Mouse (Mus musculus) intestine, embryonic 16.5 days (tissue): ENCODE results near the gene Prex1. TPM values are rescaled to one million over a fixed set of nuclear protein-coding genes. Genes with fewer than 3 reads are reported as not detected.

Source experiments
- ATAC-seq: fragments of 200-750 bp; cut with Nextera tagmentation; 2 replicates; pipeline ENCODE4 v1.8.0; 2017; ENCODE audit warnings: moderate TSS enrichment, moderate library complexity
- H3K27ac ChIP-seq: fragments of 300-500 bp; sonication (generic); 2 replicates; pipeline ENCODE4 v1.5.1; 2014; ENCODE audit warnings: mild to moderate bottlenecking, low read length
- H3K27me3 ChIP-seq: fragments of 300-500 bp; sonication (generic); replicated peaks from 2 replicates; pipeline ENCODE4 v1.6.1; 2014; ENCODE audit warnings: low read length, control low read depth, mixed read lengths; ENCODE audit not compliant: control insufficient read depth, insufficient read depth
- H3K36me3 ChIP-seq: fragments of 300-500 bp; sonication (generic); 2 replicates; pipeline ENCODE4 v1.6.1; 2014; ENCODE audit warnings: low read length, control low read depth; ENCODE audit not compliant: control insufficient read depth, insufficient read depth
- H3K4me1 ChIP-seq: fragments of 300-500 bp; sonication (generic); 2 replicates; pipeline ENCODE4 v1.6.1; 2014; ENCODE audit warnings: low read length, control low read depth, mixed read lengths; ENCODE audit not compliant: control insufficient read depth, insufficient read depth
- H3K4me2 ChIP-seq: fragments of 300-500 bp; sonication (generic); 2 replicates; pipeline ENCODE4 v1.6.1; 2014; ENCODE audit warnings: low read depth, low read length, control low read depth
- H3K4me3 ChIP-seq: fragments of 300-500 bp; sonication (generic); 2 replicates; pipeline ENCODE4 v1.5.1; 2014; ENCODE audit warnings: mild to moderate bottlenecking, low read length
- H3K9ac ChIP-seq: fragments of 300-500 bp; sonication (generic); 2 replicates; pipeline ENCODE4 v1.6.1; 2014; ENCODE audit warnings: low read depth, low read length
- H3K9me3 ChIP-seq: fragments of 300-500 bp; sonication (generic); 2 replicates; pipeline ENCODE4 v1.6.1; 2016; ENCODE audit warnings: low read length, control low read depth; ENCODE audit not compliant: control insufficient read depth
- WGBS: fragments of 180-500 bp; shearing (Covaris S2); extraction: QIAGEN DNeasy Blood & Tissue Kit; methylation state at CpG from one replicate; pipeline ENCODE4 v1.1.7; 2014; 5-methylcytosine and 5-hydroxymethylcytosine counted together
- polyA plus RNA-seq: library from polyadenylated mRNA; unstranded; fragments of >200 nt; fragmentation: Nextera tagmentation; extraction: Ambion mirVana; gene quantifications from 2 replicates; pipeline ENCODE4 v1.2.1, GENCODE M21; 2015

Gene Prex1
- polyA plus RNA-seq, 1 experiment from 2014 or later: 8.0 TPM

GRCm38 (mm10) chr2:166623081-166623567, 90.5 kb downstream of the Prex1 start:
- ATAC-seq: peak; percentile 18; the same call in 1 of the 2 replicates
- no peak overlapping the region for H3K4me2 ChIP-seq

GRCm38 (mm10) chr2:166622590-166622989, 91.0 kb downstream of the Prex1 start:
- H3K27me3 ChIP-seq: no peaks in the 10 kb centered on the region
- peaks cover 19% of the 10 kb centered on the region for H3K4me1 ChIP-seq
- no peak for ATAC-seq
- H3K36me3 ChIP-seq: no peaks in the 10 kb centered on the region
- H3K27ac ChIP-seq: peak overlapping the region; percentile 27; the same call in 1 of the 2 replicates
- no peak overlapping the region for H3K9ac ChIP-seq
- H3K9me3 ChIP-seq: no peaks in the 10 kb centered on the region
- no peak overlapping the region for H3K4me2 ChIP-seq
- WGBS: 79% methylated on average over 7 of the region's 7 CpGs
- H3K4me3 ChIP-seq: no peak overlapping the region

More at GRCm38 (mm10) chr2:166623081-166623567, 90.5 kb downstream of the Prex1 start:
- WGBS: 50% methylated on average over 9 of the region's 9 CpGs
- H3K4me3 ChIP-seq: no peak overlapping the region
- H3K4me1 ChIP-seq: peaks cover 19% of the 10 kb centered on the region
- H3K36me3 ChIP-seq: no peaks in the 10 kb centered on the region
- H3K9me3 ChIP-seq: no peaks in the 10 kb centered on the region
- H3K27me3 ChIP-seq: no peaks in the 10 kb centered on the region
- peak overlapping the region; percentile 27; the same call in 1 of the 2 replicates for H3K27ac ChIP-seq
- peak overlapping the region; percentile 33; the same call in 1 of the 2 replicates for H3K9ac ChIP-seq

- WGBS: 71% methylated on average over 6 of the region's 6 CpGs
These were observed 91.6 kb downstream of the Prex1 start for GRCm38 (mm10) chr2:166622079-166622478.

GRCm38 (mm10) chr2:166620529-166621466, 92.8 kb downstream of the Prex1 start:
- Histone ChIP-seq H3K27me3 (no peaks in the 10 kb centered on the region), H3K9ac (no peak overlapping the region), H3K27ac (no peak overlapping the region), H3K4me2 (no peak overlapping the region), H3K36me3 (no peaks in the 10 kb centered on the region), H3K4me3 (no peak overlapping the region), H3K9me3 (no peaks in the 10 kb centered on the region), H3K4me1 (peaks cover 21% of the 10 kb centered on the region)
- 59% methylated on average over 20 of the region's 20 CpGs for WGBS
- no peak for ATAC-seq

More at GRCm38 (mm10) chr2:166622079-166622478, 91.6 kb downstream of the Prex1 start:
- Histone ChIP-seq H3K9me3 (no peaks in the 10 kb centered on the region), H3K27me3 (no peaks in the 10 kb centered on the region), H3K4me1 (peaks cover 19% of the 10 kb centered on the region), H3K4me2 (no peak overlapping the region), H3K4me3 (no peak overlapping the region), H3K27ac (no peak overlapping the region), H3K9ac (no peak overlapping the region), H3K36me3 (no peaks in the 10 kb centered on the region)
- peak; percentile 30; the same call in 1 of the 2 replicates for ATAC-seq

- Histone ChIP-seq H3K9me3 (no peaks in the 10 kb centered on the region), H3K27ac (no peak overlapping the region), H3K4me3 (no peak overlapping the region), H3K36me3 (no peaks in the 10 kb centered on the region), H3K4me2 (no peak overlapping the region), H3K9ac (0 out of 2 replicates have a peak overlapping the region, but pooled peaks have one; percentile 6), H3K4me1 (peaks cover 26% of the 10 kb centered on the region), H3K27me3 (no peaks in the 10 kb centered on the region)
- WGBS: 64% methylated on average over 10 of the region's 10 CpGs
- no peak for ATAC-seq
These were observed 93.6 kb downstream of the Prex1 start for GRCm38 (mm10) chr2:166619906-166620490.

- ATAC-seq: no peak
- Histone ChIP-seq H3K36me3 (no peaks in the 10 kb centered on the region), H3K4me1 (peaks cover 26% of the 10 kb centered on the region), H3K9ac (no peak overlapping the region), H3K27ac (no peak overlapping the region), H3K27me3 (no peaks in the 10 kb centered on the region), H3K9me3 (no peaks in the 10 kb centered on the region), H3K4me2 (no peak overlapping the region), H3K4me3 (no peak overlapping the region)
- WGBS: 89% methylated on average over 5 of the region's 5 CpGs
These were observed 94.4 kb downstream of the Prex1 start for GRCm38 (mm10) chr2:166619270-166619669.

- H3K9me3 ChIP-seq: no peaks in the 10 kb centered on the region
- H3K9ac ChIP-seq: no peak overlapping the region
- WGBS: 85% methylated on average over 5 of the region's 5 CpGs
- no peak overlapping the region for H3K4me2 ChIP-seq
- no peaks in the 10 kb centered on the region for H3K27me3 ChIP-seq
- H3K36me3 ChIP-seq: no peaks in the 10 kb centered on the region
- ATAC-seq: no peak
- H3K27ac ChIP-seq: no peak overlapping the region
- H3K4me3 ChIP-seq: no peak overlapping the region
- H3K4me1 ChIP-seq: peaks cover 19% of the 10 kb centered on the region
These were observed 95.9 kb downstream of the Prex1 start for GRCm38 (mm10) chr2:166617706-166618105.

GRCm38 (mm10) chr2:166615338-166616075, 98.1 kb downstream of the Prex1 start:
- 80% methylated on average over 2 of the region's 2 CpGs for WGBS

More at GRCm38 (mm10) chr2:166615338-166616075, 98.1 kb downstream of the Prex1 start:
- Histone ChIP-seq H3K4me3 (no peak overlapping the region), H3K4me1 (peaks cover 17% of the 10 kb centered on the region; the same call in 1 of the 2 replicates), H3K27ac (peak overlapping the region; percentile 33; the same call in 1 of the 2 replicates), H3K4me2 (no peak overlapping the region), H3K27me3 (no peaks in the 10 kb centered on the region), H3K36me3 (no peaks in the 10 kb centered on the region), H3K9ac (no peak overlapping the region), H3K9me3 (no peaks in the 10 kb centered on the region)
- ATAC-seq: peak; percentile 23; the same call in 1 of the 2 replicates
